ENCODE assay signal across 9 mouse cellular contexts in the genomic region with DNA sequence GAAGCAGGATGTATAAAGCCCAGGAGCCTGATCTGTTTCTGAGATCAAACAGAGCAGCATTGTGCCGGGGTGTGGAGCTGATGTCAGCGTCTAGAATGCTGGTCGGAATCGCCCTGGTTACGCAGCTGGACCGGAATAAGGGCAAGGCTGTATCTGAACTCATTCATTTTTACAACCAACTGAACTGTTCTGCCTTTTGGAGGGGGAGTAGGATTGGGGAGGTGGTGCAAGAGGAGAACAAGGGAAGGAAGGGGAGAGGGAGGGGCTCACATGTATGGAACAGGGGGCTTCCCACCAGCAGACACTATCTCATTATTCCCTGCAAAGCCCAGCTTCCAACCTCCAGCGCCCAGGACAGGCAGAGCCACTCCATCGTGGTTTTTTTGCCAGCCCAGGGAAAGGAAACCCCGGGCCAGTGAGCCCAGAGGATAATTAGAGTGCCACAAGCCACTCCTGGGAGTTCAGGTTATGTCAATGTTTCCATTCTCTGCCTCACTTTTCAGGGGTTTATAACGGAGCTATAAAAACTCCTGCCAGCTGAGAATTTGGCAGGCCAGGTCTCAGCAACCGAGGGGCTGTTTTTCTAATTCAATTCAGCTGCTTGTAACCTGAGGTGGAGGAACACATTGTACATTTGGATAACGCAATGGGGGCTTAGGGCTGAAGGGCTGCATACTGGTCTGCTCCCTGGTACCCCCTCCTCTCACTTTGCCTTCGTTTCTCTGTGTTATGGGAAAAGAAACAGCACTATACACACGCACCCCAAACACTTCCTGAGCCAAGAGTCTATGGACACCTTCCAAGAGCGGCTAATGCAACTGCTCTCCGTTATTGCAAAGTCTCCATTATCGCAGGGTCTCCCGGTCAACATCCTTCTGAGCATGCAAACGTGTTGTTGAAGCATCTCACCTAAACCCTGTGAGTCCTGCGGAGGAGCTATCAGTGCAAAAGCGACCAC.
DNase-seq lines count a peak whose midpoint lies in the region; ATAC-seq lines count a peak whose summit lies in the region.
"Had no signal": no experiment of that assay in that cellular context is flagged by ENCODE, and none has a peak within 500 bp of the region (broad histone marks: within the 10 kb centered on the region; RNA-seq: fewer than 3 reads in every experiment).

No protein-coding gene starts in this region.

- H3K4me2 ChIP-seq in forebrain, embryonic 11.5 days (ENCODE audit: low read depth, low read length, severe bottlenecking), result 0 out of 2 replicates have a peak overlapping the region, but pooled peaks have one; percentile 12
- H3K4me2 ChIP-seq in hindbrain, embryonic 13.5 days, result peak overlapping the region; percentile 29

- H3K9ac ChIP-seq in forebrain, embryonic 11.5 days (ENCODE audit: low read length), result peak overlapping the region; percentile 33; the same call in 1 of the 2 replicates
- no peak overlapping the region; the same call in 1 of the 2 replicates for H3K9ac ChIP-seq in hindbrain, embryonic 13.5 days

- 27% methylated on average over 21 of the region's 21 CpGs for WGBS in forebrain, embryonic 11.5 days
- WGBS in hindbrain, embryonic 13.5 days, result 24% methylated on average over 21 of the region's 21 CpGs

- peaks cover 18% of the 10 kb centered on the region for H3K4me1 ChIP-seq in forebrain, embryonic 11.5 days (replicated peaks; ENCODE audit: control insufficient read depth, insufficient read depth, low read length)
- H3K4me1 ChIP-seq in hindbrain, embryonic 13.5 days (replicated peaks), result peaks cover 20% of the 10 kb centered on the region

- H3K4me3 ChIP-seq in forebrain, embryonic 11.5 days (ENCODE audit: low read depth, low read length), result no peak overlapping the region
- H3K4me3 ChIP-seq in hindbrain, embryonic 13.5 days, result no peak overlapping the region

- ATAC-seq in forebrain, embryonic 11.5 days (replicated peaks; ENCODE audit: low FRiP score), result peak; percentile 91
- peak; percentile 76 for ATAC-seq in hindbrain, embryonic 13.5 days (ENCODE audit: low FRiP score)
- no peak for ATAC-seq in megakaryocyte-erythroid progenitor cell, adult 5-6 weeks (replicated peaks; ENCODE audit: low FRiP score, low TSS enrichment, poor library complexity, severe bottlenecking)
- ATAC-seq: Patski had no signal

- no peaks in the 10 kb centered on the region for H3K9me3 ChIP-seq in forebrain, embryonic 11.5 days (ENCODE audit: control insufficient read depth, low read length)
- no peaks in the 10 kb centered on the region for H3K9me3 ChIP-seq in hindbrain, embryonic 13.5 days

- H3K27ac ChIP-seq in forebrain, embryonic 11.5 days (ENCODE audit: low read depth, low read length), result peak overlapping the region; percentile 77
- no peak overlapping the region for H3K27ac ChIP-seq in hindbrain, embryonic 13.5 days

- H3K27me3 ChIP-seq in forebrain, embryonic 11.5 days (ENCODE audit: control insufficient read depth, insufficient read depth, low read length), result no peaks in the 10 kb centered on the region
- H3K27me3 ChIP-seq in hindbrain, embryonic 13.5 days, result peaks cover 57% of the 10 kb centered on the region
- H3K27me3 ChIP-seq: Patski had no signal

- no peaks in the 10 kb centered on the region for H3K36me3 ChIP-seq in forebrain, embryonic 11.5 days (ENCODE audit: control insufficient read depth, insufficient read depth, low read length)
- H3K36me3 ChIP-seq in hindbrain, embryonic 13.5 days, result no peaks in the 10 kb centered on the region

- peak; percentile 10 for DNase-seq in layer of hippocampus, adult 11-12 months (ENCODE audit: low spot score)
- DNase-seq in layer of hippocampus, adult 9-10 months (ENCODE audit: low spot score), result no peak
- DNase-seq in forebrain, embryonic 11.5 days (ENCODE audit: low spot score), result peak; percentile 85
- peak; percentile 49 for DNase-seq in lung, postnatal 36 days
- DNase-seq in urinary bladder, postnatal 10 days (ENCODE audit: low spot score), result no peak
- DNase-seq in cerebellum, adult 8-10 months, result no peak

Comparison
In these comparisons a context has a peak if more than half of its experiments do, and no peak if none do; other contexts are left out.
1. DNase-seq: peak in layer of hippocampus, adult 11-12 months (single experiment), forebrain, embryonic 11.5 days (single experiment) and lung, postnatal 36 days (single experiment); none in layer of hippocampus, adult 9-10 months (single experiment), urinary bladder, postnatal 10 days (single experiment) and cerebellum, adult 8-10 months (single experiment).